Mouse (Mus musculus) ES-Bruce4 (cell line): ENCODE data around the gene Tax1bp1. TPM values are rescaled to one million over a fixed set of nuclear protein-coding genes. Genes with fewer than 3 reads are reported as not detected.
"Not testable (repeated sequence)": the region's sequence is repeated elsewhere in the genome, so short reads cannot be mapped to it uniquely, and the experiment has no call there.

Source experiments
- H3K27ac ChIP-seq: 2 replicates; pipeline ENCODE4 v1.5.1; 2012; ENCODE audit warnings: low read length, inconsistent platforms; ENCODE audit not compliant: insufficient read depth
- H3K27me3 ChIP-seq: 2 replicates; pipeline ENCODE4 v1.6.1; 2012; ENCODE audit warnings: mild to moderate bottlenecking, low read length, inconsistent platforms; ENCODE audit not compliant: control insufficient read depth, poor library complexity, insufficient read depth, severe bottlenecking
- H3K36me3 ChIP-seq: 2 replicates; pipeline ENCODE4 v1.6.1; 2012; ENCODE audit warnings: inconsistent platforms, mild to moderate bottlenecking, low read length, moderate library complexity; ENCODE audit not compliant: control insufficient read depth, poor library complexity, insufficient read depth, severe bottlenecking
- H3K4me1 ChIP-seq: one replicate; pipeline ENCODE4 v1.8.1; 2011; ENCODE audit warnings: low read length; ENCODE audit not compliant: control insufficient read depth, insufficient read depth
- H3K4me3 ChIP-seq: 2 replicates; pipeline ENCODE4 v1.5.1; 2011; ENCODE audit warnings: low read depth, mild to moderate bottlenecking, low read length
- H3K9ac ChIP-seq: 2 replicates; pipeline ENCODE4 v1.6.1; 2012; ENCODE audit warnings: low read depth, mild to moderate bottlenecking, inconsistent platforms; ENCODE audit not compliant: poor library complexity, severe bottlenecking
- H3K9me3 ChIP-seq: replicated peaks from 2 replicates; pipeline ENCODE4 v1.6.1; 2012; ENCODE audit warnings: mild to moderate bottlenecking, low read length, inconsistent platforms; ENCODE audit not compliant: control insufficient read depth, poor library complexity, insufficient read depth, severe bottlenecking
- CTCF ChIP-seq: IDR thresholded peaks from one replicate; pipeline ENCODE4 v1.8.1; 2011; ENCODE audit warnings: low read depth, low read length
- EP300 ChIP-seq: IDR thresholded peaks from 2 replicates; pipeline ENCODE4 v1.6.1; 2011; ENCODE audit warnings: low read depth, low read length; ENCODE audit not compliant: insufficient read depth
- POLR2A ChIP-seq: IDR thresholded peaks from one replicate; pipeline ENCODE4 v1.8.1; 2011; ENCODE audit warnings: low read length; ENCODE audit not compliant: insufficient read depth
- polyA plus RNA-seq: library from polyadenylated mRNA; stranded (reverse); fragments of >200 nt; gene quantifications from 2 replicates; pipeline ENCODE4 v1.2.4, GENCODE M21; 2011; ENCODE audit warnings: low read depth; ENCODE audit not compliant: missing spikeins, insufficient read depth, insufficient read length

Gene Tax1bp1
- polyA plus RNA-seq = 116 and 130 TPM in 2 replicates

DNA sequence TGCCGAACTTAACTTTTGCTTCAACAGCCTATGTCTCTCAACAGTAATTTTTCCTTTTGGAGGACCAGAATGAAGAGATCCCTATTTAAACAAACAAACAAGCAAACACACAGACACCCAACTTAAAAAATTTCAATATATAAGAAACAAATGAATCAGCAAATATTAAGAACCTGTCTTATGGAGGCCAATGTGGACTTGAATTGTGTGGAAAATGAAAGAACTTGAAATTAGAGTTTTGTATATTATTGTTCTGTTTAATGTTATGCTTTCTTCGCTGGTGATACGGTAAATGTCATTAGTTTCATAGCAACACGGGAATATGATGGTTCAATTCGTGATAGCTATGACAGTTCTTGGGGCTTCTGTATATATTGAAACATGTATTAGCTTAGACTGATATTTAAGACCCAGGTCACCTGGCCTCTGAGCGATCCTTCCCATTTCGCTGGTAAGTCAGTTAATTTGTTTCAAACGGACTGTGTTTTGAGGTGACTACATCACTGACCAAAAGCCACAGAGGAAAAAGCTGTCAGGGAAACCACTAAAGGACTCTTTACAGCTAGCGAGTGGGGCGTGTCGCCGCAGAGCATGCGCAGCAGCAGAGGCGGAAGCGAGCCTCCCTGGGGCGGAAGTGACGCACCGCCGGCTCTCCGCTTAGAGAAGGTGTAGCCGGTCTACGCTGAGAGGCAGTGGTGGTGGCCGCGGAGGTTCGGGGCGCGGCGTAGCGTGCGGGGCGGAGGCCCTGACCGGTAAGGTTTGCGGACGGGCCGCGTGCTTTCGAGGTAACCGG, at the start of gene Tax1bp1:
Tax1bp1 (plus strand) TSS at position 626 of the 793 bp plus-strand sequence.
- H3K27me3 ChIP-seq = no peaks in the 10 kb centered on the region
- H3K9ac ChIP-seq = peak within 1 kb of the TSS; percentile 92
- H3K9me3 ChIP-seq = no peaks in the 10 kb centered on the region
- H3K4me1 ChIP-seq = no peaks in the 10 kb centered on the region
- peak within 1 kb of the TSS; percentile 95 for H3K4me3 ChIP-seq
- H3K27ac ChIP-seq = peak within 1 kb of the TSS; percentile 48
- no peaks in the 10 kb centered on the region for H3K36me3 ChIP-seq
- no peak for TF ChIP-seq CTCF
- peak; percentile 49 for TF ChIP-seq POLR2A

DNA sequence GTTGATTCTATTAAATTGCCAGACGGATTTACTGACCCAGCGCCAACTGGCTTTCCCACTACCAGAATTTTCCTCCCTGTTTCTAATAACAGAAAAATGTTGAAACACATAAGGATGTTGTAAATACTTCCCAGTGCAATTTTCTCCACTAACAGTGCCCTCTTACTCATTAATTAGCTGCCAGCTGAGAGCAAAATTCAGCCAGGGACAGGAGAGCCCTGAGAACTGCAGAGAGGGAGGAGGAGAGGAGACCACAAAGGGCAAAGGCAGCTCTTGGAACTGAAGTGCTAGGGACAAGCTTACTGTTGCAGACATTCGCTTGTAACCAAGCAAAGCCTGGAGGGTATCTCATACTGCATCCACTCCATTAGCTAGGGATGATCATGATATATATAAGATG, 45.9 kb upstream of the Tax1bp1 start:
- TF ChIP-seq EP300 (no peak), POLR2A (no peak), CTCF (no peak)

DNA sequence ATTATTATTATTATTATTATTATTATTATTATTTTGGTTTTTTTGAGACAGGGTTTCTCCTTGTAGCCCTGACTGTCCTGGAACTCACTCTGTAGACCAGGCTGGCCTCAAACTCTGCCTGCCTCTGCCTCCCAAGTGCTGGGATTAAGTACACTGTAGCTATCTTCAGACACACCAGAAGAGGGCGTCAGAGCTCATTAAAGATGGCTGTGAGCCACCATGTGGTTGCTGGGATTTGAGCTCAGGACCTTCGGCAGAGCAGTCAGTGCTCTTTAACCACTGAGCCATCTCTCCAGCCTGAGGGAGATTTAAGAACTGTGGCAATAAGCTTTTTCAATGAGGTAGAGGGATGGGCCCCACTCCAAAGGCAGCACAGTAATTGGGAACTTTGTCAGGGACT, 43.7 kb upstream of the Tax1bp1 start:
- TF ChIP-seq CTCF = peak; percentile 8
- not testable (repeated sequence) for H3K27me3 ChIP-seq, H3K4me3 ChIP-seq, H3K27ac ChIP-seq, H3K36me3 ChIP-seq, H3K4me1 ChIP-seq, H3K9ac ChIP-seq, H3K9me3 ChIP-seq

More for the DNA sequence above, 45.9 kb upstream of the Tax1bp1 start:
- H3K27ac ChIP-seq = no peak overlapping the region
- H3K36me3 ChIP-seq = no peaks in the 10 kb centered on the region
- H3K4me3 ChIP-seq = no peak overlapping the region
- no peaks in the 10 kb centered on the region for H3K4me1 ChIP-seq
- no peaks in the 10 kb centered on the region for H3K27me3 ChIP-seq
- no peak overlapping the region for H3K9ac ChIP-seq
- H3K9me3 ChIP-seq = no peaks in the 10 kb centered on the region

DNA sequence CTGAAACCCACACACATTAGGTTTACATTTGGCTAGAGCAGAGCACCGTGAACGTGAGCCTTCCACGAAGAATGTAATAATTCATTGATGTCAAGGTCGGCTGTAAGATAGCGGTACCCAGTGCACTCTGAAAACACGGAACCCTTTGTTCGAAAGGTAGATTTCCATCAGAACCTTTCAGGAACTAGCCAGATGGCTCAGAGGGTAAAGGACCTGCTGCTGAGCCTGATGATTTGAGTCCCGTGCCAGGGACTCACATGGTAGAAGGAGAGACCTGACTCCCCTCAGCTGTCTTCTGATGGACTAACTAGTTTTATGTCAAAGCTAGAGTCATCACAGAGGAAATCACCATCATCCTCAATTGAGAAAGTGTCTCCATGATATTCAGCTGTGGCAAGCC, 41.7 kb upstream of the Tax1bp1 start:
- TF ChIP-seq POLR2A = no peak
- no peak for TF ChIP-seq EP300
- no peak for TF ChIP-seq CTCF
- H3K4me3 ChIP-seq = no peak overlapping the region

DNA sequence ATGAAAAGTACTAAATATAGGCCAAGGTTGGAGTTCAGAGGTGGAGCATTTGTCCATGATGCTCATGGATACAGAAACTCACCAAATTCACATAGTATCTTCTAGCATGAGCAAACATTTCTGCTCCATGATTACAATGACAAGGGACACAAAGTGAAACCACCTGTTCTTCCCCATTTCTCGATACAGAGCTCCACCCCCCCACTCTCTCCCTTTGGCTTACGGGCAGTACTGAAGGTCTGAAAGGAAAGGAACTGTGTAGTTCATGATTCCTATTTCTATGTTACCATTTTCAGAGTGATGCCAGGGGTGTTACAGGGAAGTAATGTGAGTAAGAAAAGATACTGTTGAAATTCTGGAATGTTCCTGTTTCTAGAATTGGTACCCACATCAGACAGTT, 41.0 kb upstream of the Tax1bp1 start:
- peaks cover 2% of the 10 kb centered on the region for H3K4me1 ChIP-seq
- no peaks in the 10 kb centered on the region for H3K27me3 ChIP-seq
- no peak overlapping the region for H3K27ac ChIP-seq
- H3K9ac ChIP-seq = no peak overlapping the region
- no peaks in the 10 kb centered on the region for H3K36me3 ChIP-seq
- no peak for TF ChIP-seq CTCF
- no peak for TF ChIP-seq EP300
- TF ChIP-seq POLR2A = no peak
- H3K4me3 ChIP-seq = no peak overlapping the region
- no peaks in the 10 kb centered on the region for H3K9me3 ChIP-seq

More for the DNA sequence above, 41.7 kb upstream of the Tax1bp1 start:
- no peak overlapping the region for H3K27ac ChIP-seq
- H3K36me3 ChIP-seq = no peaks in the 10 kb centered on the region
- H3K9ac ChIP-seq = no peak overlapping the region
- no peaks in the 10 kb centered on the region for H3K27me3 ChIP-seq
- no peaks in the 10 kb centered on the region for H3K9me3 ChIP-seq
- H3K4me1 ChIP-seq = peaks cover 2% of the 10 kb centered on the region

DNA sequence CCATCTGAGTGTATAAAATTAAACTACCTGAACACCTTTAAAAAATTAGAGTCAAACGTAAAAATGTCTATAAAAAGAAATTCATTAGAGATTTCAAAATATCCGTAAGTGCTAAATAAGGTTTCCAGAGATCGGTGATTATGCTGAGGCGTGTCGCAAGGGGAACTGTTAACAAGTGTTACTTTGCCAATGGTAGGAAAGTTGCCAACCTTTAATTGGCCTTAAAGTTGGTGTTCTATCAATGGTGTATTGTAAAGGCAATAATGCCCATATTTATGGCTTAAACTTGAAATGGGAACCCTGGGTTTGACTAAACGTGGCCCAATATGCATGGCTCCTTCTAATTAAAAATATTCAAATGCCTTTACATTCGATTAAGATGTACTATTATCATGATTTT, 39.8 kb upstream of the Tax1bp1 start:
- H3K36me3 ChIP-seq = no peaks in the 10 kb centered on the region
- TF ChIP-seq EP300 = no peak
- no peak for TF ChIP-seq POLR2A
- no peak for TF ChIP-seq CTCF

More for the DNA sequence above, 39.8 kb upstream of the Tax1bp1 start:
- Histone ChIP-seq H3K4me1 (peaks cover 2% of the 10 kb centered on the region), H3K9ac (no peak overlapping the region), H3K9me3 (no peaks in the 10 kb centered on the region), H3K27ac (no peak overlapping the region), H3K4me3 (no peak overlapping the region), H3K27me3 (no peaks in the 10 kb centered on the region)
